ENCODE assay signal across 9 mouse cellular contexts in the genomic region with DNA sequence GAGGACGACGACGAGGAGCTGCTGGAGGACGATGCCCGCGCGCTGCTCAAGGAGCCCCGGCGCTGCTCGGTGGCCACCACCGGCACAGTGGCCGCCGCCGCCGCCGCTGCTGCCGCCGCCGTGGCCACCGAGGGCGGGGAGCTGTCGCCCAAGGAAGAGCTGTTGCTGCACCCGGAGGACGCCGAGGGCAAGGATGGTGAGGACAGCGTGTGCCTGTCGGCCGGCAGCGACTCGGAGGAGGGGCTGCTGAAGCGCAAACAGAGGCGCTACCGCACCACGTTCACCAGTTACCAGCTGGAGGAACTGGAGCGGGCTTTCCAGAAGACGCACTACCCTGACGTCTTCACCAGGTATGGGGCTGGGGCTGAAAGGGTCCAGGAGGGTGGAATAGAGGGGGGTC. TPM values are rescaled to one million over a fixed set of nuclear protein-coding genes. Genes with fewer than 3 reads are reported as not detected.
DNase-seq lines count a peak whose midpoint lies in the region; ATAC-seq and TF ChIP-seq lines count a peak whose summit lies in the region.
"Had no signal": no experiment of that assay in that cellular context is flagged by ENCODE, and none has a peak within 500 bp of the region (broad histone marks: within the 10 kb centered on the region; RNA-seq: fewer than 3 reads in every experiment).

No protein-coding gene starts in this region.

- in situ Hi-C loops in Patski (cut with MboI; ENCODE audit: low pct_unique_long_range_greater_than_20kb) = loop anchor here (10.0 to 25.0 kb wide), 3 partner anchors 166 to 598 kb away; no protein-coding TSS in a partner anchor

- H3K9ac ChIP-seq in heart, embryonic 14.5 days (ENCODE audit: low read length) = no peak overlapping the region
- H3K9ac ChIP-seq in midbrain, embryonic 11.5 days (ENCODE audit: low read length) = peak overlapping the region; percentile 36

- H3K27me3 ChIP-seq in heart, embryonic 14.5 days (ENCODE audit: control insufficient read depth, insufficient read depth, low read length) = peaks cover 92% of the 10 kb centered on the region
- H3K27me3 ChIP-seq in Patski = peaks cover 35% of the 10 kb centered on the region
- H3K27me3 ChIP-seq in hindbrain, embryonic 10.5 days (ENCODE audit: insufficient read depth, poor library complexity, severe bottlenecking) = peaks cover 100% of the 10 kb centered on the region
- H3K27me3 ChIP-seq in midbrain, embryonic 11.5 days (ENCODE audit: control insufficient read depth, insufficient read depth, low read length) = peaks cover 67% of the 10 kb centered on the region

- no peak overlapping the region for H3K27ac ChIP-seq in heart, embryonic 14.5 days (replicated peaks in 1 of 2; ENCODE audit: control insufficient read depth in 1 of 2, insufficient read depth in 1 of 2, low read depth in 2 of 2, low read length in 2 of 2)
- no peak overlapping the region for H3K27ac ChIP-seq in hindbrain, embryonic 10.5 days
- H3K27ac ChIP-seq in midbrain, embryonic 11.5 days (ENCODE audit: low read depth, low read length) = no peak overlapping the region

- 14% methylated on average over 37 of the region's 37 CpGs for WGBS in heart, embryonic 14.5 days
- 20% methylated on average over 37 of the region's 37 CpGs for WGBS in hindbrain, embryonic 10.5 days
- WGBS in midbrain, embryonic 11.5 days = 11% methylated on average over 29 of the region's 37 CpGs

- CTCF ChIA-PET in Patski (lab: Charles Lee) = no interaction called here

- no peaks in the 10 kb centered on the region for H3K36me3 ChIP-seq in heart, embryonic 14.5 days (ENCODE audit: control insufficient read depth, insufficient read depth, low read length)
- H3K36me3 ChIP-seq in hindbrain, embryonic 10.5 days = no peaks in the 10 kb centered on the region
- H3K36me3 ChIP-seq in midbrain, embryonic 11.5 days (ENCODE audit: control insufficient read depth, insufficient read depth, low read length) = no peaks in the 10 kb centered on the region

- intact Hi-C loops in heart, postnatal 14 days (cut with DNase I) = loop anchor here (10.0 kb wide), 1 partner anchor 266 kb away; no protein-coding TSS in a partner anchor
- intact Hi-C loops in left cerebral cortex, postnatal 10 days (cut with DNase I) = loop anchor here (10.0 kb wide), 1 partner anchor 176 kb away; no protein-coding TSS in a partner anchor

- TF ChIP-seq CTCF in Patski (IDR thresholded peaks at IDR 0.05) = no peak

- DNase-seq in heart, postnatal 14 days = no peak
- DNase-seq in Patski (ENCODE audit: low read depth, low spot score) = no peak
- peak; percentile 39 for DNase-seq in hindbrain, embryonic 10.5 days (ENCODE audit: low spot score)
- peak; percentile 89 for DNase-seq in midbrain, embryonic 11.5 days (ENCODE audit: low spot score, missing footprints)
- no peak for DNase-seq in left cerebral cortex, postnatal 10 days (ENCODE audit: extremely low spot score in 1 of 2, low spot score in 2 of 2)
- DNase-seq in cerebellum, adult 11 months = no peak
- DNase-seq in right cerebral cortex, postnatal 4 days = no peak

- POLR2A ChIA-PET in Patski (lab: Charles Lee) = no interaction called here

- peak overlapping the region; percentile 33 to 42 for H3K4me3 ChIP-seq in heart, embryonic 14.5 days (ENCODE audit: control insufficient read depth in 1 of 2, insufficient read depth in 1 of 2, low read depth in 1 of 2, low read length in 2 of 2)
- H3K4me3 ChIP-seq in hindbrain, embryonic 10.5 days = peak overlapping the region; percentile 47
- peak overlapping the region; percentile 37 for H3K4me3 ChIP-seq in midbrain, embryonic 11.5 days (ENCODE audit: low read depth, low read length)

- H3K9me3 ChIP-seq in heart, embryonic 14.5 days (ENCODE audit: control insufficient read depth, low read length) = no peaks in the 10 kb centered on the region
- H3K9me3 ChIP-seq in hindbrain, embryonic 10.5 days = 0 out of 2 replicates have a peak, but pooled peaks cover 3% of the 10 kb centered on the region
- H3K9me3 ChIP-seq in midbrain, embryonic 11.5 days (ENCODE audit: control insufficient read depth, low read length) = no peaks in the 10 kb centered on the region

- ATAC-seq in heart, embryonic 14.5 days (ENCODE audit: insufficient number of reproducible peaks, insufficient read depth, low FRiP score, low read depth) = no peak
- peak; percentile 47 for ATAC-seq in Patski
- ATAC-seq in midbrain, embryonic 11.5 days (ENCODE audit: low FRiP score) = peak; percentile 14; the same call in 1 of the 2 replicates

- H3K4me2 ChIP-seq in heart, embryonic 14.5 days (ENCODE audit: low read length) = peak overlapping the region; percentile 74
- H3K4me2 ChIP-seq in midbrain, embryonic 11.5 days = peak overlapping the region; percentile 51

- H3K4me1 ChIP-seq in heart, embryonic 14.5 days (ENCODE audit: control insufficient read depth in 2 of 2, insufficient read depth in 2 of 2, low read length in 2 of 2) = peaks cover 0 to 3% of the 10 kb centered on the region in 2 experiments; a peak in 3 of 4 replicates
- H3K4me1 ChIP-seq in hindbrain, embryonic 10.5 days (replicated peaks) = peaks cover 10% of the 10 kb centered on the region; the same call in 1 of the 2 replicates
- peaks cover 5% of the 10 kb centered on the region; the same call in 1 of the 2 replicates for H3K4me1 ChIP-seq in midbrain, embryonic 11.5 days (ENCODE audit: control insufficient read depth, insufficient read depth, low read length)

RNA-seq across cellular contexts. Expression of gene Arx, which starts 2.8 kb away (rescaled TPM):
- polyA plus RNA-seq in heart, embryonic 14.5 days (2014; fragmentation: Nextera tagmentation; extraction: Ambion mirVana) = not detected in 2 replicates
- total RNA-seq in heart, postnatal 14 days (2021) = not detected
- 0.04 TPM for polyA plus RNA-seq in Patski (2021)
- polyA plus RNA-seq in hindbrain, embryonic 10.5 days (2016; fragmentation: Nextera tagmentation; extraction: Ambion mirVana) = 2.1 and 3.5 TPM in 2 replicates
- polyA plus RNA-seq in midbrain, embryonic 11.5 days (2014; fragmentation: Nextera tagmentation; extraction: Ambion mirVana) = 6.3 and 7.5 TPM in 2 replicates
- total RNA-seq in left cerebral cortex, postnatal 10 days (2021) = 10 to 100 TPM; 26.5 to 28.5 TPM
- total RNA-seq: MEL had no signal

Comparison
In these comparisons a context has a peak if more than half of its experiments do, and no peak if none do; other contexts are left out.
1. DNase-seq: peak in hindbrain, embryonic 10.5 days (single experiment) and midbrain, embryonic 11.5 days (single experiment); none in heart, postnatal 14 days (0 of 2), Patski (single experiment), left cerebral cortex, postnatal 10 days (0 of 2), cerebellum, adult 11 months (single experiment) and right cerebral cortex, postnatal 4 days (single experiment).
2. Peak in every context shown above with its lines, with median percentiles within 50 percentile points of each other: H3K4me3 ChIP-seq.